Mouse (Mus musculus): Measurements from ENCODE around the gene Adipoq. TPM values are rescaled to one million over a fixed set of nuclear protein-coding genes. Genes with fewer than 3 reads are reported as not detected.

Gene Adipoq
- polyA plus RNA-seq, 1 experiment from 2014 or later: 0.21 TPM

DNA sequence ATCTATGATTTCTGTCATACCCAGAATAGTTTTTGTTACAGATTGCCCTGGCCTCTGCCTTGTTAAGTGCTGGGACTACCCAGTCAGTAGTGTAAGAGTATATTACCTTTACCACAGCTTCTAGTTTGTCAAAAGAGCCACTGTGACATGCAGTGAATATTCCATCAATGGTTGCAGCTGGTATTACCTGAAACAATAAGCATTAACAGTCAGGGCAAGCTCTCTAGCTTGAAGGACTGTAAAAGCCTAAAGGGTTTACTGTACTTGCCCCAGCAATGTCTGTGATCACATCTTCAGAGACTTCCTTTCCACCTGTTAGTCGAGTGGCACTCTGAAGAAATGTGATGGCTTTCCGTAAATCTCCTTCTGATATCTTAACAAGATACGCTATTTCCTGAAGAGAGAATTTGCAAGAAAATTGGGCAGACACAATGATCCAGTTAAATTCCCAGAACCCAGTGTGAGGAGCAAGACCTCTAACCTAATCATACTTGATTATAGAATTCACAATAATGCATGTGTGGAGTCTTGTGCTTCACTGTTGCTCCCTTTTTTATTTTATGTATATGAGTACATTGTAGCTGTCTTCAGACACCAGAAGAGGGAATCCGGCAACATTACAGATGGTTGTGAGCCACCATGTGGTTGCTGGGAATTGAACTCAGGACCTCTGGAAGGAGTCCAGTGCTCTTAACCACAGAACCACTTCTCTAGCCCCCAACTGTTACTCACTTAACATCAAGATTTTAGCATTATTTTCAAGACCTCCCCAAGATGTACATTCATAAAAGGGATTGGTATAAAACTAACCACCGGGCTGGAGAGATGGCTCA lies 31.8 kb upstream of the Adipoq start:
- Histone ChIP-seq H3K9ac (replicated peaks; ENCODE audit: low read length) (no peak overlapping the region), H3K9me3 (ENCODE audit: low read length) (no peaks in the 10 kb centered on the region), H3K4me3 (ENCODE audit: low read length) (no peak overlapping the region), H3K36me3 (ENCODE audit: insufficient read depth, low read length) (peaks cover 43% of the 10 kb centered on the region), H3K4me1 (ENCODE audit: insufficient read depth, low read length) (peaks cover 15% of the 10 kb centered on the region), H3K27ac (ENCODE audit: low read length) (no peak overlapping the region), H3K27me3 (ENCODE audit: insufficient read depth, low read length) (no peaks in the 10 kb centered on the region), H3K4me2 (replicated peaks; ENCODE audit: low read depth, low read length) (no peak overlapping the region)
- 59% methylated on average over 5 of the region's 5 CpGs for WGBS
- 0 out of 2 replicates have a peak, but pooled peaks have one; percentile 49 for ATAC-seq (ENCODE audit: low FRiP score, low TSS enrichment)

GRCm38 (mm10) chr16:23115486-23115885 lies 30.9 kb upstream of the Adipoq start:
- Histone ChIP-seq H3K27ac (ENCODE audit: low read length) (no peak overlapping the region), H3K4me2 (replicated peaks; ENCODE audit: low read depth, low read length) (no peak overlapping the region), H3K4me3 (ENCODE audit: low read length) (no peak overlapping the region), H3K9ac (replicated peaks; ENCODE audit: low read length) (no peak overlapping the region), H3K27me3 (ENCODE audit: insufficient read depth, low read length) (no peaks in the 10 kb centered on the region), H3K36me3 (ENCODE audit: insufficient read depth, low read length) (peaks cover 41% of the 10 kb centered on the region), H3K9me3 (ENCODE audit: low read length) (no peaks in the 10 kb centered on the region), H3K4me1 (ENCODE audit: insufficient read depth, low read length) (peaks cover 7% of the 10 kb centered on the region; the same call in 1 of the 2 replicates)
- no peak for ATAC-seq (ENCODE audit: low FRiP score, low TSS enrichment)
- 77% methylated on average over 3 of the region's 3 CpGs for WGBS

- ATAC-seq (ENCODE audit: low FRiP score, low TSS enrichment): no peak
- Histone ChIP-seq H3K36me3 (ENCODE audit: insufficient read depth, low read length) (peaks cover 37% of the 10 kb centered on the region), H3K9ac (replicated peaks; ENCODE audit: low read length) (no peak overlapping the region), H3K27me3 (ENCODE audit: insufficient read depth, low read length) (no peaks in the 10 kb centered on the region), H3K9me3 (ENCODE audit: low read length) (no peaks in the 10 kb centered on the region), H3K4me3 (ENCODE audit: low read length) (no peak overlapping the region), H3K4me2 (replicated peaks; ENCODE audit: low read depth, low read length) (no peak overlapping the region), H3K4me1 (ENCODE audit: insufficient read depth, low read length) (no peaks in the 10 kb centered on the region), H3K27ac (ENCODE audit: low read length) (no peak overlapping the region)
- WGBS: 69% methylated on average over 4 of the region's 4 CpGs
These were observed 29.2 kb upstream of the Adipoq start for GRCm38 (mm10) chr16:23117173-23117572.

GRCm38 (mm10) chr16:23122446-23122845 lies 23.9 kb upstream of the Adipoq start:
- no peaks in the 10 kb centered on the region for H3K27me3 ChIP-seq (ENCODE audit: insufficient read depth, low read length)
- no peaks in the 10 kb centered on the region for H3K9me3 ChIP-seq (ENCODE audit: low read length)
- H3K27ac ChIP-seq (ENCODE audit: low read length): no peak overlapping the region
- no peak overlapping the region for H3K9ac ChIP-seq (replicated peaks; ENCODE audit: low read length)
- H3K4me3 ChIP-seq (ENCODE audit: low read length): no peak overlapping the region
- no peak for ATAC-seq (ENCODE audit: low FRiP score, low TSS enrichment)
- H3K36me3 ChIP-seq (ENCODE audit: insufficient read depth, low read length): peaks cover 32% of the 10 kb centered on the region
- H3K4me2 ChIP-seq (replicated peaks; ENCODE audit: low read depth, low read length): no peak overlapping the region
- 92% methylated on average over 3 of the region's 3 CpGs for WGBS
- peaks cover 7% of the 10 kb centered on the region for H3K4me1 ChIP-seq (ENCODE audit: insufficient read depth, low read length)

DNA sequence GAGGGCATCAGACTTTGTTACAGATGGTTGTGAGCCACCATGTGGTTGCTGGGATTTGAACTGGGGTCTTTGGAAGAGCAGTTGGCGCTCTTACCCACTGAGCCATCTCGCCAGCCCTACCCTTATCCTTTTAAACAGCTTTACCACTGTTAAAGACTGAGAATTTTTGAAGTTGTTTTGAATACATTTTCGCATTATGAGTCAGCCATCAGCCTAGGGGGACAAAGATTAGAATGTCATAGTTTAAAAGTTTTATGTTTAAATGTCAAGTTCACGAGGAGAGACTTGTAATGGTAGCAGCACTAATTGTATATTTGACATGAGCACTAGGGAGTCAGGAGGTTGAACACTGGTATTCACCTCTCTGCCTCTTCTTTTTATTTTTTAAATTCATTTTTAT lies 23.2 kb upstream of the Adipoq start:
- H3K9me3 ChIP-seq (ENCODE audit: low read length): no peaks in the 10 kb centered on the region
- H3K4me2 ChIP-seq (replicated peaks; ENCODE audit: low read depth, low read length): no peak overlapping the region
- no peak for ATAC-seq (ENCODE audit: low FRiP score, low TSS enrichment)
- WGBS: 96% methylated on average over 4 of the region's 4 CpGs
- H3K27ac ChIP-seq (ENCODE audit: low read length): no peak overlapping the region
- H3K27me3 ChIP-seq (ENCODE audit: insufficient read depth, low read length): no peaks in the 10 kb centered on the region
- H3K36me3 ChIP-seq (ENCODE audit: insufficient read depth, low read length): peaks cover 32% of the 10 kb centered on the region
- peaks cover 7% of the 10 kb centered on the region for H3K4me1 ChIP-seq (ENCODE audit: insufficient read depth, low read length)
- H3K9ac ChIP-seq (replicated peaks; ENCODE audit: low read length): no peak overlapping the region
- H3K4me3 ChIP-seq (ENCODE audit: low read length): no peak overlapping the region

- whole genome bisulfite sequencing: 94% methylated on average over 4 of the region's 4 CpGs
- Histone ChIP-seq H3K4me2 (replicated peaks; ENCODE audit: low read depth, low read length) (no peak overlapping the region), H3K27ac (ENCODE audit: low read length) (no peak overlapping the region), H3K27me3 (ENCODE audit: insufficient read depth, low read length) (no peaks in the 10 kb centered on the region), H3K9ac (replicated peaks; ENCODE audit: low read length) (no peak overlapping the region), H3K9me3 (ENCODE audit: low read length) (no peaks in the 10 kb centered on the region), H3K4me1 (ENCODE audit: insufficient read depth, low read length) (peaks cover 15% of the 10 kb centered on the region), H3K36me3 (ENCODE audit: insufficient read depth, low read length) (peaks cover 32% of the 10 kb centered on the region), H3K4me3 (ENCODE audit: low read length) (no peak overlapping the region)
- no peak for ATAC-seq (ENCODE audit: low FRiP score, low TSS enrichment)
These were observed 21.9 kb upstream of the Adipoq start for GRCm38 (mm10) chr16:23124398-23124797.

GRCm38 (mm10) chr16:23127311-23127672 lies 19.0 kb upstream of the Adipoq start:
- Histone ChIP-seq H3K9ac (replicated peaks; ENCODE audit: low read length) (peak overlapping the region; percentile 89), H3K4me1 (ENCODE audit: insufficient read depth, low read length) (peaks cover 15% of the 10 kb centered on the region), H3K27ac (ENCODE audit: low read length) (peak overlapping the region; percentile 99; the same call in 1 of the 2 replicates), H3K4me3 (ENCODE audit: low read length) (peak overlapping the region; percentile 73), H3K36me3 (ENCODE audit: insufficient read depth, low read length) (peaks cover 14% of the 10 kb centered on the region; the same call in 1 of the 2 replicates), H3K9me3 (ENCODE audit: low read length) (no peaks in the 10 kb centered on the region), H3K27me3 (ENCODE audit: insufficient read depth, low read length) (no peaks in the 10 kb centered on the region), H3K4me2 (replicated peaks; ENCODE audit: low read depth, low read length) (peak overlapping the region; percentile 77)
- ATAC-seq (ENCODE audit: low FRiP score, low TSS enrichment): no peak
- 0% methylated on average over 4 of the region's 4 CpGs for WGBS

GRCm38 (mm10) chr16:23127673-23128375 lies 18.5 kb upstream of the Adipoq start, which contains the start of gene Rfc4:
Rfc4 (minus strand) TSS chr16:23127737.
- H3K4me3 ChIP-seq (ENCODE audit: low read length): peak within 1 kb of the TSS; percentile 73
- WGBS: under 1% methylated on average over 51 of the region's 51 CpGs
- H3K27ac ChIP-seq (ENCODE audit: low read length): peak within 1 kb of the TSS; percentile 99
- ATAC-seq (ENCODE audit: low FRiP score, low TSS enrichment): peak; percentile 95
- no peaks in the 10 kb centered on the region for H3K27me3 ChIP-seq (ENCODE audit: insufficient read depth, low read length)
- H3K36me3 ChIP-seq (ENCODE audit: insufficient read depth, low read length): peaks cover 10% of the 10 kb centered on the region; the same call in 1 of the 2 replicates
- H3K4me2 ChIP-seq (replicated peaks; ENCODE audit: low read depth, low read length): peak within 1 kb of the TSS; percentile 77
- peaks cover 15% of the 10 kb centered on the region for H3K4me1 ChIP-seq (ENCODE audit: insufficient read depth, low read length)
- H3K9ac ChIP-seq (replicated peaks; ENCODE audit: low read length): peak within 1 kb of the TSS; percentile 89
- no peaks in the 10 kb centered on the region for H3K9me3 ChIP-seq (ENCODE audit: low read length)

GRCm38 (mm10) chr16:23130303-23130702 lies 16.0 kb upstream of the Adipoq start:
- H3K9ac ChIP-seq (replicated peaks; ENCODE audit: low read length): no peak overlapping the region
- H3K27me3 ChIP-seq (ENCODE audit: insufficient read depth, low read length): no peaks in the 10 kb centered on the region
- H3K4me2 ChIP-seq (replicated peaks; ENCODE audit: low read depth, low read length): no peak overlapping the region
- no peak overlapping the region for H3K4me3 ChIP-seq (ENCODE audit: low read length)
- no peak overlapping the region for H3K27ac ChIP-seq (ENCODE audit: low read length)
- WGBS: 88% methylated on average over 3 of the region's 3 CpGs
- no peak for ATAC-seq (ENCODE audit: low FRiP score, low TSS enrichment)
- no peaks in the 10 kb centered on the region for H3K36me3 ChIP-seq (ENCODE audit: insufficient read depth, low read length)
- peaks cover 15% of the 10 kb centered on the region for H3K4me1 ChIP-seq (ENCODE audit: insufficient read depth, low read length)
- H3K9me3 ChIP-seq (ENCODE audit: low read length): no peaks in the 10 kb centered on the region

- Histone ChIP-seq H3K4me2 (replicated peaks; ENCODE audit: low read depth, low read length) (no peak overlapping the region), H3K36me3 (ENCODE audit: insufficient read depth, low read length) (no peaks in the 10 kb centered on the region), H3K4me3 (ENCODE audit: low read length) (no peak overlapping the region), H3K4me1 (ENCODE audit: insufficient read depth, low read length) (peaks cover 9% of the 10 kb centered on the region; the same call in 1 of the 2 replicates), H3K27ac (ENCODE audit: low read length) (no peak overlapping the region), H3K9ac (replicated peaks; ENCODE audit: low read length) (no peak overlapping the region), H3K9me3 (ENCODE audit: low read length) (no peaks in the 10 kb centered on the region), H3K27me3 (ENCODE audit: insufficient read depth, low read length) (no peaks in the 10 kb centered on the region)
- WGBS: 100% methylated on average over 1 of the region's 1 CpGs
- no peak for ATAC-seq (ENCODE audit: low FRiP score, low TSS enrichment)
These were observed 14.0 kb upstream of the Adipoq start for GRCm38 (mm10) chr16:23132336-23132735.
